8 mouse cellular contexts compared by ENCODE assay signal in the genomic region with DNA sequence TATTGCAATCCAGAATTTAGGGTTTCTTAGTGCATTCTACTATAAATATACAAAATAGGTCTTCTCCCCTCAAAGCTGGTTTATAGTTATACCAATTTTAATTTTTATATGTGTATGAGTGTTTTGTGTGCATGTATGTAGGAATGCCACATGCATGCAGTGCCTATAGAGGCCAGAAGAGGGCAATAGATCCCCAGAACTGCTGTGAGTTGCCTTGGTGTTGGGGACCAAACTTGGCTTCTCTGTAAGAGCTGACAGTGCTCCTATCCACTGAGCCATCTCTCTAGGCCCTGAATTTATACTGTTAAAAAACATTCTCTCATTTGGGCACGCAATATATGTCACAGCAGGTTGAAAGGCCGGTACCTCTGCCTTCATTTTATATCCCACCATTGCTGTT. TPM values are rescaled to one million over a fixed set of nuclear protein-coding genes. Genes with fewer than 3 reads are reported as not detected.
A peak's percentile ranks its signal among the peaks of the same experiment; 100 is the strongest.
DNase-seq lines count a peak whose midpoint lies in the region; ATAC-seq lines count a peak whose summit lies in the region.

No protein-coding gene starts in this region.

- H3K9ac ChIP-seq in midbrain, embryonic 14.5 days (replicated peaks; ENCODE audit: low read length) = no peak overlapping the region
- no peak overlapping the region for H3K9ac ChIP-seq in midbrain, embryonic 13.5 days (replicated peaks)
- no peak overlapping the region for H3K9ac ChIP-seq in liver, embryonic 13.5 days

- no peaks in the 10 kb centered on the region for H3K36me3 ChIP-seq in midbrain, embryonic 14.5 days (ENCODE audit: control insufficient read depth, insufficient read depth, low read length)
- H3K36me3 ChIP-seq in midbrain, embryonic 13.5 days = no peaks in the 10 kb centered on the region
- no peaks in the 10 kb centered on the region for H3K36me3 ChIP-seq in liver, embryonic 13.5 days

- no peak overlapping the region for H3K27ac ChIP-seq in midbrain, embryonic 14.5 days (replicated peaks; ENCODE audit: low read depth, low read length)
- no peak overlapping the region for H3K27ac ChIP-seq in midbrain, embryonic 13.5 days
- no peak overlapping the region for H3K27ac ChIP-seq in liver, embryonic 13.5 days

- no peak overlapping the region for H3K4me3 ChIP-seq in midbrain, embryonic 14.5 days (replicated peaks; ENCODE audit: low read depth, low read length)
- H3K4me3 ChIP-seq in midbrain, embryonic 13.5 days (replicated peaks) = no peak overlapping the region
- no peak overlapping the region for H3K4me3 ChIP-seq in liver, embryonic 13.5 days (replicated peaks)

- WGBS in midbrain, embryonic 14.5 days = 56% methylated on average over 2 of the region's 2 CpGs
- 50% methylated on average over 2 of the region's 2 CpGs for WGBS in midbrain, embryonic 13.5 days
- 38% methylated on average over 2 of the region's 2 CpGs for WGBS in liver, embryonic 13.5 days (ENCODE audit: insufficient replicate concordance)

- H3K27me3 ChIP-seq in midbrain, embryonic 14.5 days (ENCODE audit: control insufficient read depth, insufficient read depth, low read length) = no peaks in the 10 kb centered on the region
- H3K27me3 ChIP-seq in midbrain, embryonic 13.5 days = no peaks in the 10 kb centered on the region
- H3K27me3 ChIP-seq in liver, embryonic 13.5 days = no peaks in the 10 kb centered on the region

- no peaks in the 10 kb centered on the region for H3K9me3 ChIP-seq in midbrain, embryonic 14.5 days (ENCODE audit: control insufficient read depth, low read length)
- H3K9me3 ChIP-seq in midbrain, embryonic 13.5 days = no peaks in the 10 kb centered on the region
- H3K9me3 ChIP-seq in liver, embryonic 13.5 days (replicated peaks) = peaks cover 6% of the 10 kb centered on the region; the same call in 1 of the 2 replicates

- no peak overlapping the region for H3K4me2 ChIP-seq in midbrain, embryonic 14.5 days (ENCODE audit: low read length)
- no peak overlapping the region for H3K4me2 ChIP-seq in midbrain, embryonic 13.5 days (replicated peaks)
- no peak overlapping the region for H3K4me2 ChIP-seq in liver, embryonic 13.5 days

- ATAC-seq in cerebellum, adult (ENCODE audit: insufficient number of reproducible peaks, low FRiP score, low TSS enrichment) = no peak
- no peak for ATAC-seq in midbrain, embryonic 14.5 days (ENCODE audit: low FRiP score, low TSS enrichment)
- no peak for ATAC-seq in midbrain, embryonic 13.5 days
- ATAC-seq in common myeloid progenitor, adult 5-6 weeks (replicated peaks; ENCODE audit: low read depth, poor library complexity, severe bottlenecking) = peak; percentile 90
- peak; percentile 36; the same call in 1 of the 2 replicates for ATAC-seq in liver, embryonic 13.5 days (ENCODE audit: low read depth)

- no peaks in the 10 kb centered on the region for H3K4me1 ChIP-seq in midbrain, embryonic 14.5 days (ENCODE audit: control insufficient read depth, insufficient read depth, low read length)
- no peaks in the 10 kb centered on the region for H3K4me1 ChIP-seq in midbrain, embryonic 13.5 days (replicated peaks)
- 0 out of 2 replicates have a peak, but pooled peaks cover 3% of the 10 kb centered on the region for H3K4me1 ChIP-seq in liver, embryonic 13.5 days (replicated peaks)

- DNase-seq in cerebellum, adult 18-20 months = peak; percentile 8 to 16
- DNase-seq in midbrain, embryonic 14.5 days = peak; percentile 87
- peak; percentile 56 for DNase-seq in kidney, adult 9 months
- DNase-seq in liver, embryonic 13.5 days = peak; percentile 11
- peak; percentile 52 for DNase-seq in right cerebral cortex, postnatal 25 days

RNA-seq across cellular contexts. Expression of a gene that starts 27.5 kb away (rescaled TPM):
- polyA plus RNA-seq in midbrain, embryonic 14.5 days (2014; fragmentation: Nextera tagmentation; extraction: Ambion mirVana) = 1.4 and 1.8 TPM in 2 replicates
- polyA plus RNA-seq in midbrain, embryonic 13.5 days (2015; fragmentation: Nextera tagmentation; extraction: Ambion mirVana) = 0.78 and 1.0 TPM in 2 replicates
- total RNA-seq in common myeloid progenitor, adult 5-6 weeks (2017) = 3.5 and 3.7 TPM in 2 replicates
- polyA plus RNA-seq in liver, embryonic 13.5 days (2015; fragmentation: Nextera tagmentation; extraction: Ambion mirVana) = 1.1 and 1.5 TPM in 2 replicates

RNA-seq across cellular contexts. Expression of a gene that starts 55.7 kb away (rescaled TPM):
- polyA plus RNA-seq in midbrain, embryonic 14.5 days (2014; fragmentation: Nextera tagmentation; extraction: Ambion mirVana) = not detected in 2 replicates
- polyA plus RNA-seq in midbrain, embryonic 13.5 days (2015; fragmentation: Nextera tagmentation; extraction: Ambion mirVana) = 0.16 TPM in 1 of 2 replicates, not detected in the other
- total RNA-seq in common myeloid progenitor, adult 5-6 weeks (2017) = not detected in 2 replicates
- 41.4 and 46.2 TPM in 2 replicates for polyA plus RNA-seq in liver, embryonic 13.5 days (2015; fragmentation: Nextera tagmentation; extraction: Ambion mirVana)

Comparison
In these comparisons a context has a peak if more than half of its experiments do, and no peak if none do; other contexts are left out.
1. DNase-seq: peak in every context shown above with its lines; median percentile 87 in midbrain, embryonic 14.5 days; 56 in kidney, adult 9 months; 52 in right cerebral cortex, postnatal 25 days; 12 in cerebellum, adult 18-20 months; 11 in liver, embryonic 13.5 days.
2. ATAC-seq: peak in common myeloid progenitor, adult 5-6 weeks (single experiment) and liver, embryonic 13.5 days (single experiment); none in cerebellum, adult (single experiment), midbrain, embryonic 14.5 days (single experiment) and midbrain, embryonic 13.5 days (single experiment).
3. RNA of a gene that starts 55.7 kb away (polyA plus RNA-seq): 41.4 to 46.2 TPM in liver, embryonic 13.5 days; 0.16 TPM in midbrain, embryonic 13.5 days and not detected in midbrain, embryonic 14.5 days; every median in the first group is over 10 times any median in the second.